Mouse (Mus musculus) heart, embryonic 10.5 days (tissue): Measurements from ENCODE around the gene Trpc2. TPM values are rescaled to one million over a fixed set of nuclear protein-coding genes. Genes with fewer than 3 reads are reported as not detected.

Experiments used
- DNase-seq: peaks from one replicate; pipeline ENCODE4 v3.0.0-alpha.2; 2017; ENCODE audit warnings: low spot score
- H3K27ac ChIP-seq: fragments of 300-500 bp; sonication (generic); 2 replicates; pipeline ENCODE4 v1.5.1; 2016; ENCODE audit warnings: mild to moderate bottlenecking
- H3K27me3 ChIP-seq: fragments of 300-500 bp; sonication (generic); 2 replicates; pipeline ENCODE4 v1.6.1; 2016; ENCODE audit warnings: mild to moderate bottlenecking; ENCODE audit not compliant: poor library complexity, insufficient read depth, severe bottlenecking
- H3K36me3 ChIP-seq: fragments of 300-500 bp; sonication (generic); 2 replicates; pipeline ENCODE4 v1.6.1; 2016; ENCODE audit warnings: mild to moderate bottlenecking, moderate library complexity
- H3K4me1 ChIP-seq: fragments of 300-500 bp; sonication (generic); 2 replicates; pipeline ENCODE4 v1.6.1; 2016; ENCODE audit warnings: mild to moderate bottlenecking
- H3K4me3 ChIP-seq: fragments of 300-500 bp; sonication (generic); 2 replicates; pipeline ENCODE4 v1.5.1; 2016; ENCODE audit warnings: mild to moderate bottlenecking, moderate library complexity
- H3K9me3 ChIP-seq: fragments of 300-500 bp; sonication (generic); 2 replicates; pipeline ENCODE4 v1.6.1; 2016; ENCODE audit warnings: mild to moderate bottlenecking, moderate library complexity
- WGBS: fragments of 180-500 bp; shearing (Covaris S2); methylation state at CpG from one replicate; pipeline ENCODE4 v1.1.7; 2016; 5-methylcytosine and 5-hydroxymethylcytosine counted together
- polyA plus RNA-seq: library from polyadenylated mRNA; unstranded; fragments of >200 nt; fragmentation: Nextera tagmentation; extraction: Ambion mirVana; gene quantifications from 2 replicates; pipeline ENCODE4 v1.2.1, GENCODE M21; 2016

Trpc2 gene
- polyA plus RNA-seq, 1 experiment from 2014 or later = not detected

DNA sequence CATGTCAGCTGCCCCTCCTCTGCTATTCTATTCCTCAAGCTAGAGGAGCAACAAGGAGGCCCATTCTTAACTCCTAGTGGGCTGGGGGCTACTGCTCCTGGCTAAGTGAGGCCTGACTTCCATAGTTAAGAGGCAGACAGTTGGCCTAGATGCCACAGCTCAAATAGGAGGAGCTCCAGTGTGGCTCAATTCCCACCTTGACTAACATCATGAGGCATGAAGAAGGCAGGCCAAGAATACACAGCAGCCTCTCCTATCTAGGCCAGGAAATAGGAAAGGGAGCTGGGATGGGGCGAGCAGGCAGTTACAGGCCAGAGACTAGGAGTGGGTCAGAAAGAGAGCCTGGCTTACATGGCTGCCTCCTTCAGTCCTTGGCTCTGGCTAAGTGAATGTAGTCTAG lies 25.3 kb downstream of the Trpc2 start:
- Histone ChIP-seq H3K27me3 (peaks cover 5% of the 10 kb centered on the region), H3K4me3 (no peak overlapping the region), H3K4me1 (peaks cover 13% of the 10 kb centered on the region), H3K27ac (no peak overlapping the region), H3K36me3 (no peaks in the 10 kb centered on the region), H3K9me3 (no peaks in the 10 kb centered on the region)
- WGBS = 75% methylated on average over 1 of the region's 1 CpGs
- DNase-seq = no peak

DNA sequence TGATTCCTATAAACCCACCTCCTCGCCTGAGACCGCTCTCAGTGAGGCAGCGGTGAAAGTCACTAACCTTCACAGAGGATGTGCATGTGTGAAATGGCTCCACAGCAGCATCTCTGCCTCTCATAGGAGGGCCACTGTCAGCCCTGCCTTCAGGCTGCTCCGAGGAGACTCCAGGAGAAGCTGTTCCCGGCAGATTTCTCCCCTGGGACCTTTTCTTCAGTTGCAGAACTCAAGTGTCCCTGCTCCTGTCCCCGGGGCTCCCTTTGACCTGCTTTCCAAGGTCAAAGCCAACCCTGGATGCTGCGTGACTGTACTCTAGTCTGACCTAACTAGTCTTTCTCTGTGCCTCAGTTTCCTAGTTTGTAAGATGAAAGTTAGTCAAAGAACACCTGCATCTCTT lies 26.3 kb downstream of the Trpc2 start, which contains the start of gene Art5:
Gene Art5 (minus strand): TSS at position 319 of the 400 bp plus-strand sequence.
- no peak within 1 kb of the TSS for H3K27ac ChIP-seq
- no peaks in the 10 kb centered on the region for H3K36me3 ChIP-seq
- 77% methylated on average over 7 of the region's 7 CpGs for WGBS
- H3K4me1 ChIP-seq = peaks cover 12% of the 10 kb centered on the region
- no peak for DNase-seq
- H3K4me3 ChIP-seq = no peak within 1 kb of the TSS
- peaks cover 12% of the 10 kb centered on the region for H3K27me3 ChIP-seq
- H3K9me3 ChIP-seq = no peaks in the 10 kb centered on the region

DNA sequence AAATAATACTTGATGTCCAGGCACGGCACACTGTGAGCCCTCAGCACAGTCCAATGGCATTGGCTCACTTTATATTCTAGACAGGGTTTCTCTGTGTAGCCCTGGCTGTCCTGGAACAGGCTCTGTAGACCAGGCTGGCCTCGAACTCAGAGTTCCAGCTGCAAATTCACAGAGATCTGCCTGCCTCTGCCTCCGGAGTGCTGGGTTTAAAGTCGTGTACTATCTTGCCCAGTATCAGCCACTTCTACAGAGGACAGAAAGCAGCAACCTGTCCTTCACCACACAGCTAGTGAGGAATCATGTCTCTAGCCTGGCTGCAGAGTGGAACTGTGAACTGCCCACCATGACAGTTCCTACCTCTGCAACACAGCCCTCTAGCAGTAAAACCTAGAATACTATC lies 26.8 kb downstream of the Trpc2 start:
- no peaks in the 10 kb centered on the region for H3K9me3 ChIP-seq
- DNase-seq = no peak
- H3K36me3 ChIP-seq = no peaks in the 10 kb centered on the region
- WGBS = 87% methylated on average over 4 of the region's 4 CpGs
- peaks cover 12% of the 10 kb centered on the region for H3K4me1 ChIP-seq
- no peak overlapping the region for H3K27ac ChIP-seq
- H3K27me3 ChIP-seq = peaks cover 12% of the 10 kb centered on the region
- no peak overlapping the region for H3K4me3 ChIP-seq

DNA sequence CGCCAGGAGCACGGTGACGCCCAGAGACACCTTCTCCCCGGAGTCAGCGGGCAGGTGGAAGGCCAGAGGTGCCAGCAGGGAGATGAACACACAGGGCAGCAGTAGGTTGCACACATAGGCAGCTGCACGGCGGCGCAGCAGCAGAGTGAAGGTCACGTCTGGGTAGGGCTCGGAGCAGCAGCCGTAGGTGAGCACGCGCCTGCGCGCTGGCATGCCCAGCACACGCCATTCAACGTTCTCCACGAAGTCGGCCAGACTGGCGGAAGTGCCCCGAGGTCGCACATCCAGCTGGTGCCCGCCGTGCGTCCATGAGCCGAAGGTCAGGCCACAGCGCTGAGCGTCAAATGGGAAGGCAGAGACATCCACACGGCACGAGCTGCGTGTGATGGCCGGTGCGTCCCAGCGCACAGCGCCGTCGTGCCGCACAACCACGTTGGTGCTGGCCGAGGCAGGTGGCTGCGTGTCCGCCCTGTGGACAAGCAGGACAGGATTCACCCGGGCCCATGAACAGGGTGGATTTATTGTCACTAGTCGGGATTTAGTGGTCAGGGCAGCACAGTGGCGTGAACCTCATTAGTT lies 30.3 kb downstream of the Trpc2 start:
- peaks cover 12% of the 10 kb centered on the region for H3K27me3 ChIP-seq
- no peak for DNase-seq
- no peak overlapping the region for H3K27ac ChIP-seq
- H3K4me3 ChIP-seq = no peak overlapping the region; the same call in 1 of the 2 replicates
- peaks cover 7% of the 10 kb centered on the region; the same call in 1 of the 2 replicates for H3K4me1 ChIP-seq
- H3K9me3 ChIP-seq = no peaks in the 10 kb centered on the region
- 64% methylated on average over 45 of the region's 45 CpGs for WGBS
- peaks cover 4% of the 10 kb centered on the region; the same call in 1 of the 2 replicates for H3K36me3 ChIP-seq

DNA sequence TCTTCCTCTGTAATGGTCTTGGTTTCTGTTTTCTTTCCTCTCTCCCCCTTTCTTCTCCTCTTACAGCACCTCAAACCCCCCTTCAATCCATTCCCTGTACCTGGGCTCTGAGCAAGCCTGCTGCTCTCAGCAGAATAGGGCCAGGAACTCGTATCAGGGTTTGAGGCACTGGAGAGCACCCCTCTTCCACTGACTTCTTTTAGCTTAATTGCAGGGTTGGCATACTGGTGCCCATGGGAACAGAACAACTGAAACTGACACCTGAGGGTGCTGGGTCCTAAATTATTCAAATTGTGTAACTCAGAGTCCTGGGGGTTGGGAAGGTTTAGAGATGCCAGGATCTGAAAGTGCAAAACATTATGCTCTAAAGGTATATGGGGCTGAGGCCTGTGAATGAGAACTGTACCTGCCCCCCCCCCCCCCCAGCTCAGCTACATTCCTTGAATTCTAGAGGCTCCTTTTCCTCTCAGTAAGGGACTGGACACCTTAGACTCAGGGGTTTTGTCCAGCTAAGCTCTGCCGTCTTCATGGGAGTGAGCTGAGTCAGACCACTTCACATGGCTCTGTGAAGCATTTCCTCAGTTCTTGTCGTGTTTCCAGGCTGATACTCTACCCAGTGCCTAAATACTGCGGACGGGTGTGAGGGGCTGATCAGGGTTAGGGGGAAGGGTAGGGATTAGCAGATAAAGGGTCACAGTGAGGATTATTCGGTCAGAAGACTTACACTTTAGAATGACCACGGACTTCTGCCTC lies 33.8 kb downstream of the Trpc2 start, which contains the start of gene Chrna10:
Gene Chrna10 (minus strand): TSS at position 250 of the 753 bp plus-strand sequence.
- no peak for DNase-seq
- Histone ChIP-seq H3K27ac (no peak within 1 kb of the TSS), H3K27me3 (peaks cover 12% of the 10 kb centered on the region), H3K4me1 (peaks cover 7% of the 10 kb centered on the region; the same call in 1 of the 2 replicates), H3K36me3 (peaks cover 37% of the 10 kb centered on the region), H3K4me3 (no peak within 1 kb of the TSS), H3K9me3 (no peaks in the 10 kb centered on the region)
- 33% methylated on average over 7 of the region's 7 CpGs for WGBS

DNA sequence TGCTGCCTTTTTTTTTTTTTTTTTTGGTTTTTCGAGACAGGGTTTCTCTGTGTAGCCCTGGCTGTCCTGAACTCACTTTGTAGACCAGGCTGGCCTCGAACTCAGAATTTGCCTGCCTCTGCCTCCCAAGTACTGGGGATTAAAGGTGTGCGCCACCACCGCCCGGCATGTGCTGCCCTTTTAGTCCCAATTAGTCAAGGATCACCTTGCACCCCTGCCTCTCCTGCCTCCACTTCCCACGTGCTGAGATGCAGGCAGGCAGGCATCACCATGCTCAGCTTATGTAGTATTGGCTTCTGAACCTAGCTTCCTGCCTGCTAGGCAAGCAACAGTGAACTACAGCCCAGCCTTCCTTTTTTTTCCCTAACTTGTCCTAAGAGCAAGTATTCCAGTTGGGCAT lies 34.5 kb downstream of the Trpc2 start:
- H3K36me3 ChIP-seq = peaks cover 43% of the 10 kb centered on the region
- peaks cover 7% of the 10 kb centered on the region; the same call in 1 of the 2 replicates for H3K4me1 ChIP-seq
- H3K9me3 ChIP-seq = no peaks in the 10 kb centered on the region
- 78% methylated on average over 6 of the region's 6 CpGs for WGBS
- no peak for DNase-seq
- peaks cover 12% of the 10 kb centered on the region for H3K27me3 ChIP-seq
- no peak overlapping the region for H3K4me3 ChIP-seq
- H3K27ac ChIP-seq = no peak overlapping the region

DNA sequence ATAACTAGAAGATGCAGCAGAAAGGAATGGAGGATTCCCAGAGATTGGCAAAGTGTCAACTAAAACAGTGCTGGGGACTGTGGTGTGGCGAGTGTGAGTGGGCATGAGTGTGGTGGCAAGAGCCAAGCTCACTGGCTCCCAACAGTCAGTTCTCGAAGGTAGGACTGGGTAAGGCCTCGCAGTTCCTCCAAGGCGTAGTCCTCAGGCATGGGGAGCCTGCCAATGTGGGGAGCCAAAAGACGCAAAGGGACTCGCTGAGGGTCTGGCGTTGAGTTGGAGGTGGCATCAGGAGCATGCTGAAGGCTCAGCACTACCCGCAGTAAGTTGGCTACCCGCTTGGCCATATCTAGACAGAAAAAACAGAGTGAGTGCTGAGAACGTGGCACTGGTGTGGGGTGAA lies 37.4 kb downstream of the Trpc2 start:
- no peak for DNase-seq
- H3K27me3 ChIP-seq = no peaks in the 10 kb centered on the region
- H3K9me3 ChIP-seq = no peaks in the 10 kb centered on the region
- 93% methylated on average over 10 of the region's 10 CpGs for WGBS
- H3K4me1 ChIP-seq = peaks cover 7% of the 10 kb centered on the region; the same call in 1 of the 2 replicates
- no peak overlapping the region for H3K27ac ChIP-seq
- H3K36me3 ChIP-seq = peaks cover 73% of the 10 kb centered on the region
- H3K4me3 ChIP-seq = no peak overlapping the region

DNA sequence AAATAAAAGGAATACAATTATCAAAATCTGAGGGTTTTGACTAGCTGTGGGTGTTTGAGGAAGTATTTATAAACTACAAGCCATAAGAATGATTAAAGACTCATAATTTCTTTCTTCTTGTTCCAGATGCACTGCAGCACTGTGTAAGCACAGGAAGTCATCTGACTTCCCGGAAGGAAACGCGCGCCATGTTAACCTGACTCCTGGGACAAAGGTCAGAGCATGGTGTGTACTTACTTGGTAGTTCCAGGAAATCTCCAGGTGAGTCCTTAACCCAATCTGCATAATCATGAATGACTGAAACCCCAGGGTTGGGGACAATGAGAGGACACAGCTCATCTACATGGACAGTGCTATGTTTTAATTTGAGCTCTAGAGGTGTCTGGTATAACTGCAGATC lies 49.5 kb downstream of the Trpc2 start:
- no peaks in the 10 kb centered on the region for H3K27me3 ChIP-seq
- DNase-seq = no peak
- peaks cover 93% of the 10 kb centered on the region for H3K36me3 ChIP-seq
- H3K4me3 ChIP-seq = no peak overlapping the region
- no peaks in the 10 kb centered on the region for H3K4me1 ChIP-seq
- no peak overlapping the region for H3K27ac ChIP-seq
- 97% methylated on average over 4 of the region's 4 CpGs for WGBS
- no peaks in the 10 kb centered on the region for H3K9me3 ChIP-seq

DNA sequence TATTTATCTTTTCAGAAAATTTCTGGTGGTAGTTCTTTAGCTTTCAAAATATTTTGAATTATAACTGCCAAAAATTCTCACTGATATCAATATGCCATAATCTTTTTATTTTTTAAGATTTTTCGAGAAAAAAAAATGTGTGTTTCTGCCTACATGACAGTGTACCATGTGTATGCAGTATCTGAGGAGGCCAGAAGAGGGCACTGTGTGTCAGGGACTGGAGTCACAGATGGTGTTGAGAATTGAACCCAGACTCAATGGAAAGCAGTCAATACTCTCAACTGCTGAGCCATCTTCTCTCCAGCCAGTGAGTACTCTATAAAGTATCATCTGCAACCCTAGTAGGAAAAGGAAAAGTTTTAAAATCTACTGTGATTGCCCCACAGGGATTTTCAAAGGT lies 54.5 kb downstream of the Trpc2 start:
- Histone ChIP-seq H3K4me3 (no peak overlapping the region), H3K27ac (no peak overlapping the region), H3K9me3 (no peaks in the 10 kb centered on the region), H3K4me1 (no peaks in the 10 kb centered on the region), H3K36me3 (peaks cover 89% of the 10 kb centered on the region), H3K27me3 (no peaks in the 10 kb centered on the region)
- WGBS = 84% methylated on average over 1 of the region's 1 CpGs
- no peak for DNase-seq

DNA sequence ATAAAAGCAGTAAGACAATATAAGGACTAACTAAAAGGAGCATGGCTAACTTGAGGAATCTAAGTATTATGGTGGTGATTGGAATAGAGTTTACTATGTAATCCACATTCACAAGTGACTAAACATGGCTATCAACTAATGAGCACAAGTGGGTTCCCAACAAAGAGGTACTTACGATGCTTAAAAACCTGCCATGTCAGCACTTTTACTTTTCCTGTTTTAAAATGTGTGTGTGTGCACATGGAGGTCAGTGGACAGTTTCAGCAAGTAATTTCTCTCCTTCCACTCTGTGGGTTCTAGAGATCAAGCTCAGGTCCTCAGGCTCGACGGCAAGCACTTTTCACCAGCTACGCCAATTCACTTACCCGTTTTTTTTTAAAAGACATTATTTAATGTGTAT lies 55.0 kb downstream of the Trpc2 start:
- Histone ChIP-seq H3K9me3 (no peaks in the 10 kb centered on the region), H3K36me3 (peaks cover 87% of the 10 kb centered on the region), H3K4me3 (no peak overlapping the region), H3K27me3 (no peaks in the 10 kb centered on the region), H3K4me1 (no peaks in the 10 kb centered on the region), H3K27ac (no peak overlapping the region)
- no peak for DNase-seq
- WGBS = 97% methylated on average over 5 of the region's 5 CpGs

Other genes starting within 250 kb of the Trpc2 start
- 44.9 and 61.0 TPM in 2 replicates for gene Inppl1, start 244.9 kb upstream of the Trpc2 start, polyA plus RNA-seq
- gene Folr2, start 225.9 kb upstream of the Trpc2 start, polyA plus RNA-seq = not detected in 2 replicates
- gene Anapc15, start 219.4 kb upstream of the Trpc2 start, polyA plus RNA-seq = 83.0 and 94.3 TPM in 2 replicates
- gene Folr1, start 212.3 kb upstream of the Trpc2 start, polyA plus RNA-seq = 2.1 and 2.7 TPM in 2 replicates
- gene Lamtor1, start 177.2 kb upstream of the Trpc2 start, polyA plus RNA-seq = 169 and 176 TPM in 2 replicates
- 0.41 and 0.63 TPM in 2 replicates for gene Tomt, start 176.8 kb upstream of the Trpc2 start, polyA plus RNA-seq
- 7.6 and 9.4 TPM in 2 replicates for gene Lrrc51, start 149.2 kb upstream of the Trpc2 start, polyA plus RNA-seq
- gene Numa1, start 149.0 kb upstream of the Trpc2 start, polyA plus RNA-seq = 58.6 and 59.5 TPM in 2 replicates
- gene Il18bp, start 64.4 kb upstream of the Trpc2 start, polyA plus RNA-seq = 2.4 and 2.5 TPM in 2 replicates
- gene Rnf121, start 17.6 kb upstream of the Trpc2 start, polyA plus RNA-seq = 23.7 and 28.2 TPM in 2 replicates
- gene Xndc1, start 17.6 kb upstream of the Trpc2 start, polyA plus RNA-seq = 26.4 and 33.5 TPM in 2 replicates
- gene Xntrpc, start 17.4 kb upstream of the Trpc2 start, polyA plus RNA-seq = 1.5 and 1.7 TPM in 2 replicates
- 8.1 and 18.4 TPM in 2 replicates for gene Art1, start 18.6 kb downstream of the Trpc2 start, polyA plus RNA-seq
- gene Art5, start 26.4 kb downstream of the Trpc2 start, polyA plus RNA-seq = 3.8 and 4.2 TPM in 2 replicates
- 0.06 TPM in 2 replicates for gene Chrna10, start 33.7 kb downstream of the Trpc2 start, polyA plus RNA-seq
- gene Nup98, start 127.1 kb downstream of the Trpc2 start, polyA plus RNA-seq = 36.6 and 36.7 TPM in 2 replicates
- gene Pgap2, start 127.1 kb downstream of the Trpc2 start, polyA plus RNA-seq = 49.0 and 54.0 TPM in 2 replicates
- gene Rhog, start 172.9 kb downstream of the Trpc2 start, polyA plus RNA-seq = 42.8 and 48.9 TPM in 2 replicates
- 15.1 and 16.6 TPM in 2 replicates for gene Stim1, start 184.7 kb downstream of the Trpc2 start, polyA plus RNA-seq